Mouse (Mus musculus): ENCODE results near the gene Cd7. TPM values are rescaled to one million over a fixed set of nuclear protein-coding genes. Genes with fewer than 3 reads are reported as not detected.
A peak's percentile ranks its signal among the peaks of the same experiment; 100 is the strongest.
"Not testable (repeated sequence)": the region's sequence is repeated elsewhere in the genome, so short reads cannot be mapped to it uniquely, and the experiment has no call there.

The Cd7 gene
- polyA plus RNA-seq, 1 experiment from 2014 or later: 0.31 TPM

GRCm38 (mm10) chr11:121043025-121043424 lies 3.8 kb upstream of the Cd7 start:
- H3K36me3 ChIP-seq: not testable (repeated sequence)
- WGBS: 39% methylated on average over 1 of the region's 1 CpGs

GRCm38 (mm10) chr11:121042480-121042879 lies 3.3 kb upstream of the Cd7 start:
- 72% methylated on average over 4 of the region's 4 CpGs for WGBS

More at GRCm38 (mm10) chr11:121043025-121043424, 3.8 kb upstream of the Cd7 start:
- H3K4me1 ChIP-seq; H3K9me3 ChIP-seq (replicated peaks); H3K9ac ChIP-seq; ATAC-seq (replicated peaks; ENCODE audit: low FRiP score); H3K4me2 ChIP-seq; H3K27ac ChIP-seq; H3K4me3 ChIP-seq (replicated peaks); H3K27me3 ChIP-seq: not testable (repeated sequence)

GRCm38 (mm10) chr11:121041636-121042035 lies 2.4 kb upstream of the Cd7 start:
- H3K9me3 ChIP-seq (replicated peaks): no peaks in the 10 kb centered on the region
- WGBS: 70% methylated on average over 4 of the region's 4 CpGs

More at GRCm38 (mm10) chr11:121042480-121042879, 3.3 kb upstream of the Cd7 start:
- Histone ChIP-seq H3K4me1 (no peaks in the 10 kb centered on the region), H3K4me3 (replicated peaks) (no peak overlapping the region), H3K4me2 (no peak overlapping the region), H3K36me3 (no peaks in the 10 kb centered on the region), H3K9ac (no peak overlapping the region), H3K27me3 (no peaks in the 10 kb centered on the region), H3K27ac (no peak overlapping the region), H3K9me3 (replicated peaks) (no peaks in the 10 kb centered on the region)
- ATAC-seq (replicated peaks; ENCODE audit: low FRiP score): no peak

GRCm38 (mm10) chr11:121041212-121041611 lies 2.0 kb upstream of the Cd7 start:
- no peak for ATAC-seq (replicated peaks; ENCODE audit: low FRiP score)
- H3K4me3 ChIP-seq (replicated peaks): no peak overlapping the region

More at GRCm38 (mm10) chr11:121041636-121042035, 2.4 kb upstream of the Cd7 start:
- ATAC-seq (replicated peaks; ENCODE audit: low FRiP score): no peak
- H3K27ac ChIP-seq: no peak overlapping the region
- H3K36me3 ChIP-seq: no peaks in the 10 kb centered on the region
- no peak overlapping the region for H3K4me3 ChIP-seq (replicated peaks)
- H3K27me3 ChIP-seq: no peaks in the 10 kb centered on the region
- H3K4me2 ChIP-seq: no peak overlapping the region
- no peak overlapping the region for H3K9ac ChIP-seq
- H3K4me1 ChIP-seq: no peaks in the 10 kb centered on the region

GRCm38 (mm10) chr11:121038366-121039240 lies 615 bp downstream of the Cd7 start:
- Histone ChIP-seq H3K27ac (no peak overlapping the region), H3K9me3 (replicated peaks) (no peaks in the 10 kb centered on the region), H3K4me1 (no peaks in the 10 kb centered on the region), H3K4me2 (no peak overlapping the region), H3K27me3 (no peaks in the 10 kb centered on the region), H3K4me3 (replicated peaks) (no peak overlapping the region), H3K36me3 (no peaks in the 10 kb centered on the region), H3K9ac (no peak overlapping the region)
- 89% methylated on average over 11 of the region's 11 CpGs for WGBS
- ATAC-seq (replicated peaks; ENCODE audit: low FRiP score): no peak

More at GRCm38 (mm10) chr11:121041212-121041611, 2.0 kb upstream of the Cd7 start:
- Histone ChIP-seq H3K4me2 (no peak overlapping the region), H3K27ac (no peak overlapping the region), H3K9ac (no peak overlapping the region), H3K36me3 (no peaks in the 10 kb centered on the region), H3K27me3 (no peaks in the 10 kb centered on the region), H3K9me3 (replicated peaks) (no peaks in the 10 kb centered on the region), H3K4me1 (no peaks in the 10 kb centered on the region)
- 5% methylated on average over 4 of the region's 4 CpGs for WGBS

GRCm38 (mm10) chr11:121033118-121033517 lies 6.1 kb downstream of the Cd7 start:
- Histone ChIP-seq H3K9me3 (replicated peaks) (no peaks in the 10 kb centered on the region), H3K4me1 (no peaks in the 10 kb centered on the region), H3K4me3 (replicated peaks) (no peak overlapping the region), H3K9ac (no peak overlapping the region), H3K27ac (no peak overlapping the region), H3K4me2 (no peak overlapping the region), H3K27me3 (no peaks in the 10 kb centered on the region), H3K36me3 (no peaks in the 10 kb centered on the region)
- 70% methylated on average over 5 of the region's 5 CpGs for WGBS
- no peak for ATAC-seq (replicated peaks; ENCODE audit: low FRiP score)

GRCm38 (mm10) chr11:121027259-121027658 lies 12.0 kb downstream of the Cd7 start:
- Histone ChIP-seq H3K9ac (no peak overlapping the region), H3K4me1 (no peaks in the 10 kb centered on the region), H3K27ac (no peak overlapping the region), H3K9me3 (replicated peaks) (no peaks in the 10 kb centered on the region), H3K36me3 (no peaks in the 10 kb centered on the region), H3K4me2 (no peak overlapping the region), H3K27me3 (no peaks in the 10 kb centered on the region), H3K4me3 (replicated peaks) (no peak overlapping the region)
- 86% methylated on average over 7 of the region's 7 CpGs for WGBS
- ATAC-seq (replicated peaks; ENCODE audit: low FRiP score): no peak

GRCm38 (mm10) chr11:121024163-121024562 lies 15.1 kb downstream of the Cd7 start:
- WGBS: 72% methylated on average over 6 of the region's 6 CpGs
- no peak for ATAC-seq (replicated peaks; ENCODE audit: low FRiP score)
- H3K9ac ChIP-seq: no peak overlapping the region

GRCm38 (mm10) chr11:121019501-121019900 lies 19.7 kb downstream of the Cd7 start:
- no peak overlapping the region for H3K4me2 ChIP-seq
- no peak overlapping the region for H3K9ac ChIP-seq
- H3K4me1 ChIP-seq: peaks cover 8% of the 10 kb centered on the region; the same call in 1 of the 2 replicates
- no peaks in the 10 kb centered on the region for H3K27me3 ChIP-seq
- no peak for ATAC-seq (replicated peaks; ENCODE audit: low FRiP score)
- no peak overlapping the region for H3K4me3 ChIP-seq (replicated peaks)
- no peak overlapping the region for H3K27ac ChIP-seq
- no peaks in the 10 kb centered on the region for H3K36me3 ChIP-seq
- H3K9me3 ChIP-seq (replicated peaks): no peaks in the 10 kb centered on the region
- WGBS: 85% methylated on average over 5 of the region's 5 CpGs

More at GRCm38 (mm10) chr11:121024163-121024562, 15.1 kb downstream of the Cd7 start:
- Histone ChIP-seq H3K4me1 (0 out of 2 replicates have a peak, but pooled peaks cover 4% of the 10 kb centered on the region), H3K36me3 (no peaks in the 10 kb centered on the region), H3K4me3 (replicated peaks) (no peak overlapping the region), H3K27me3 (no peaks in the 10 kb centered on the region), H3K9me3 (replicated peaks) (no peaks in the 10 kb centered on the region), H3K4me2 (no peak overlapping the region), H3K27ac (no peak overlapping the region)

- H3K4me3 ChIP-seq (replicated peaks): no peak overlapping the region
- no peak overlapping the region for H3K4me2 ChIP-seq
- no peaks in the 10 kb centered on the region for H3K9me3 ChIP-seq (replicated peaks)
- H3K36me3 ChIP-seq: no peaks in the 10 kb centered on the region
- 43% methylated on average over 3 of the region's 3 CpGs for WGBS
- peak; percentile 86; the same call in 1 of the 2 replicates for ATAC-seq (replicated peaks; ENCODE audit: low FRiP score)
- H3K9ac ChIP-seq: no peak overlapping the region
- H3K27ac ChIP-seq: no peak overlapping the region
- no peaks in the 10 kb centered on the region for H3K27me3 ChIP-seq
- H3K4me1 ChIP-seq: peaks cover 9% of the 10 kb centered on the region; the same call in 1 of the 2 replicates
Measured at GRCm38 (mm10) chr11:121017703-121018102, 21.5 kb downstream of the Cd7 start.

- no peaks in the 10 kb centered on the region for H3K27me3 ChIP-seq
- no peaks in the 10 kb centered on the region for H3K36me3 ChIP-seq
- H3K4me1 ChIP-seq: peaks cover 9% of the 10 kb centered on the region; the same call in 1 of the 2 replicates
- WGBS: 58% methylated on average over 6 of the region's 6 CpGs
- no peak overlapping the region for H3K4me3 ChIP-seq (replicated peaks)
- ATAC-seq (replicated peaks; ENCODE audit: low FRiP score): no peak
- no peak overlapping the region for H3K9ac ChIP-seq
- H3K4me2 ChIP-seq: no peak overlapping the region
- no peak overlapping the region for H3K27ac ChIP-seq
- no peaks in the 10 kb centered on the region for H3K9me3 ChIP-seq (replicated peaks)
Measured at GRCm38 (mm10) chr11:121015472-121015871, 23.7 kb downstream of the Cd7 start.

GRCm38 (mm10) chr11:121014896-121015300 lies 24.3 kb downstream of the Cd7 start:
- Histone ChIP-seq H3K27me3 (no peaks in the 10 kb centered on the region), H3K4me3 (replicated peaks) (peak overlapping the region; percentile 26), H3K9me3 (replicated peaks) (no peaks in the 10 kb centered on the region), H3K4me1 (peaks cover 9% of the 10 kb centered on the region; the same call in 1 of the 2 replicates), H3K9ac (no peak overlapping the region), H3K27ac (no peak overlapping the region), H3K4me2 (peak overlapping the region; percentile 44), H3K36me3 (no peaks in the 10 kb centered on the region)
- 50% methylated on average over 19 of the region's 19 CpGs for WGBS
- ATAC-seq (replicated peaks; ENCODE audit: low FRiP score): no peak
